Mouse (Mus musculus): ENCODE data around the gene Pdxdc1. TPM values are rescaled to one million over a fixed set of nuclear protein-coding genes. Genes with fewer than 3 reads are reported as not detected.

The Pdxdc1 gene
- polyA plus RNA-seq, 2 experiments = 105 to 109 TPM

- 0 out of 2 replicates have a peak, but pooled peaks have one; percentile 14 for ATAC-seq (ENCODE audit: low FRiP score, low read depth)
- H3K4me3 ChIP-seq (replicated peaks; ENCODE audit: low read length) = no peak overlapping the region
- no peaks in the 10 kb centered on the region for H3K27me3 ChIP-seq (ENCODE audit: control insufficient read depth, insufficient read depth, low read length)
- H3K27ac ChIP-seq (replicated peaks; ENCODE audit: low read depth, low read length) = no peak overlapping the region
- DNase-seq (ENCODE audit: low spot score) = no peak
- no peaks in the 10 kb centered on the region for H3K4me1 ChIP-seq (ENCODE audit: control insufficient read depth, insufficient read depth, low read length)
- H3K4me2 ChIP-seq (replicated peaks; ENCODE audit: low read depth, low read length, severe bottlenecking) = no peak overlapping the region
- H3K9me3 ChIP-seq (ENCODE audit: control insufficient read depth, low read length) = no peaks in the 10 kb centered on the region
- peaks cover 40% of the 10 kb centered on the region for H3K36me3 ChIP-seq (ENCODE audit: control insufficient read depth, insufficient read depth, low read length)
- TF ChIP-seq POLR2A (IDR thresholded peaks at IDR 0.05; ENCODE audit: borderline replicate concordance, extremely low read depth, insufficient read depth, insufficient read length) = no peak
- no peak overlapping the region for H3K9ac ChIP-seq (ENCODE audit: low read depth, low read length, severe bottlenecking)
- 56% methylated on average over 7 of the region's 7 CpGs for WGBS
Measured at GRCm38 (mm10) chr16:13825781-13826490, 77.0 kb downstream of the Pdxdc1 start.

- no peak for TF ChIP-seq POLR2A (IDR thresholded peaks at IDR 0.05; ENCODE audit: borderline replicate concordance, extremely low read depth, insufficient read depth, insufficient read length)
- Histone ChIP-seq H3K27me3 (ENCODE audit: control insufficient read depth, insufficient read depth, low read length) (no peaks in the 10 kb centered on the region), H3K9ac (ENCODE audit: low read depth, low read length, severe bottlenecking) (no peak overlapping the region), H3K9me3 (ENCODE audit: control insufficient read depth, low read length) (no peaks in the 10 kb centered on the region), H3K4me3 (replicated peaks; ENCODE audit: low read length) (no peak overlapping the region), H3K4me1 (ENCODE audit: control insufficient read depth, insufficient read depth, low read length) (peaks cover 8% of the 10 kb centered on the region; the same call in 1 of the 2 replicates), H3K27ac (replicated peaks; ENCODE audit: low read depth, low read length) (no peak overlapping the region), H3K4me2 (replicated peaks; ENCODE audit: low read depth, low read length, severe bottlenecking) (peak overlapping the region; percentile 59; the same call in 1 of the 2 replicates), H3K36me3 (ENCODE audit: control insufficient read depth, insufficient read depth, low read length) (peaks cover 3% of the 10 kb centered on the region; the same call in 1 of the 2 replicates)
- 97% methylated on average over 5 of the region's 5 CpGs for whole genome bisulfite sequencing
- ATAC-seq (ENCODE audit: low FRiP score, low read depth) = no peak
- no peak for DNase-seq (ENCODE audit: low spot score)
Measured at GRCm38 (mm10) chr16:13820771-13821170, 82.2 kb downstream of the Pdxdc1 start.

GRCm38 (mm10) chr16:13819806-13820500, 83.0 kb downstream of the Pdxdc1 start:
- H3K4me2 ChIP-seq (replicated peaks; ENCODE audit: low read depth, low read length, severe bottlenecking) = peak overlapping the region; percentile 59
- ATAC-seq (ENCODE audit: low FRiP score, low read depth) (no peak), DNase-seq (ENCODE audit: low spot score) (no peak)
- no peaks in the 10 kb centered on the region for H3K9me3 ChIP-seq (ENCODE audit: control insufficient read depth, low read length)
- H3K27ac ChIP-seq (replicated peaks; ENCODE audit: low read depth, low read length) = peak overlapping the region; percentile 96; the same call in 1 of the 2 replicates
- no peak for TF ChIP-seq POLR2A (IDR thresholded peaks at IDR 0.05; ENCODE audit: borderline replicate concordance, extremely low read depth, insufficient read depth, insufficient read length)
- H3K27me3 ChIP-seq (ENCODE audit: control insufficient read depth, insufficient read depth, low read length) = no peaks in the 10 kb centered on the region
- WGBS = 32% methylated on average over 12 of the region's 12 CpGs
- peaks cover 9% of the 10 kb centered on the region for H3K36me3 ChIP-seq (ENCODE audit: control insufficient read depth, insufficient read depth, low read length)
- peak overlapping the region; percentile 82 for H3K4me3 ChIP-seq (replicated peaks; ENCODE audit: low read length)
- peaks cover 8% of the 10 kb centered on the region; the same call in 1 of the 2 replicates for H3K4me1 ChIP-seq (ENCODE audit: control insufficient read depth, insufficient read depth, low read length)
- peak overlapping the region; percentile 92 for H3K9ac ChIP-seq (ENCODE audit: low read depth, low read length, severe bottlenecking)

GRCm38 (mm10) chr16:13819394-13819743, 83.6 kb downstream of the Pdxdc1 start:
- 1% methylated on average over 22 of the region's 36 CpGs for WGBS

GRCm38 (mm10) chr16:13818560-13819393, 84.2 kb downstream of the Pdxdc1 start, which contains the start of gene Ntan1:
TSS of gene Ntan1 (plus strand) at chr16:13818845.
- peaks cover 21% of the 10 kb centered on the region for H3K36me3 ChIP-seq (ENCODE audit: control insufficient read depth, insufficient read depth, low read length)
- H3K27ac ChIP-seq (replicated peaks; ENCODE audit: low read depth, low read length) = peak within 1 kb of the TSS; percentile 96
- H3K4me3 ChIP-seq (replicated peaks; ENCODE audit: low read length) = peak within 1 kb of the TSS; percentile 82
- TF ChIP-seq POLR2A (IDR thresholded peaks at IDR 0.05; ENCODE audit: borderline replicate concordance, extremely low read depth, insufficient read depth, insufficient read length) = peak; percentile 80; the same call in 1 of the 2 replicates
- DNase-seq (ENCODE audit: low spot score) (peak; percentile 95), ATAC-seq (ENCODE audit: low FRiP score, low read depth) (peak; percentile 94)
- H3K9ac ChIP-seq (ENCODE audit: low read depth, low read length, severe bottlenecking) = peak within 1 kb of the TSS; percentile 92
- H3K4me2 ChIP-seq (replicated peaks; ENCODE audit: low read depth, low read length, severe bottlenecking) = peak within 1 kb of the TSS; percentile 59
- no peaks in the 10 kb centered on the region for H3K9me3 ChIP-seq (ENCODE audit: control insufficient read depth, low read length)
- H3K4me1 ChIP-seq (ENCODE audit: control insufficient read depth, insufficient read depth, low read length) = peaks cover 8% of the 10 kb centered on the region; the same call in 1 of the 2 replicates
- H3K27me3 ChIP-seq (ENCODE audit: control insufficient read depth, insufficient read depth, low read length) = no peaks in the 10 kb centered on the region
- under 1% methylated on average over 55 of the region's 58 CpGs for WGBS

More at GRCm38 (mm10) chr16:13819394-13819743, 83.6 kb downstream of the Pdxdc1 start:
- DNase-seq (ENCODE audit: low spot score) (no peak), ATAC-seq (ENCODE audit: low FRiP score, low read depth) (peak; percentile 29)
- Histone ChIP-seq H3K27ac (replicated peaks; ENCODE audit: low read depth, low read length) (peak overlapping the region; percentile 96), H3K36me3 (ENCODE audit: control insufficient read depth, insufficient read depth, low read length) (peaks cover 15% of the 10 kb centered on the region), H3K4me3 (replicated peaks; ENCODE audit: low read length) (peak overlapping the region; percentile 82), H3K4me2 (replicated peaks; ENCODE audit: low read depth, low read length, severe bottlenecking) (peak overlapping the region; percentile 59), H3K4me1 (ENCODE audit: control insufficient read depth, insufficient read depth, low read length) (peaks cover 8% of the 10 kb centered on the region; the same call in 1 of the 2 replicates), H3K9me3 (ENCODE audit: control insufficient read depth, low read length) (no peaks in the 10 kb centered on the region), H3K9ac (ENCODE audit: low read depth, low read length, severe bottlenecking) (peak overlapping the region; percentile 92), H3K27me3 (ENCODE audit: control insufficient read depth, insufficient read depth, low read length) (no peaks in the 10 kb centered on the region)
- TF ChIP-seq POLR2A (IDR thresholded peaks at IDR 0.05; ENCODE audit: borderline replicate concordance, extremely low read depth, insufficient read depth, insufficient read length) = no peak

All from limb, embryonic 14.5 days (tissue).